Mouse (Mus musculus) cerebellum, adult 18-20 months (tissue): ENCODE results near the gene Vps41.

Source experiments
- DNase-seq, 2 experiments: peaks; one replicate each; pipeline ENCODE4 v3.0.0; 2021

Vps41 gene

GRCm38 (mm10) chr13:18717185-18717584, at the start of gene Vps41:
Gene Vps41 (plus strand): TSS chr13:18717286.
- peak; percentile 81 to 85 for DNase-seq

GRCm38 (mm10) chr13:18698518-18699065, 18.5 kb upstream of the Vps41 start:
- peak; percentile 6 to 20 for DNase-seq

GRCm38 (mm10) chr13:18711685-18712084, 5.4 kb upstream of the Vps41 start:
- no peak for DNase-seq

GRCm38 (mm10) chr13:18716707-18717106, 379 bp upstream of the Vps41 start:
- no peak for DNase-seq

- no peak for DNase-seq
These were observed 1.4 kb downstream of the Vps41 start for GRCm38 (mm10) chr13:18718461-18718860.

- no peak for DNase-seq
These were observed 13.6 kb downstream of the Vps41 start for GRCm38 (mm10) chr13:18730666-18731065.

GRCm38 (mm10) chr13:18736590-18736989, 19.5 kb downstream of the Vps41 start:
- no peak for DNase-seq

GRCm38 (mm10) chr13:18743575-18744265, 26.6 kb downstream of the Vps41 start:
- peak; percentile 31 for DNase-seq

GRCm38 (mm10) chr13:18744266-18744652, 27.2 kb downstream of the Vps41 start:
- no peak for DNase-seq

GRCm38 (mm10) chr13:18757958-18758357, 40.9 kb downstream of the Vps41 start:
- no peak for DNase-seq

- DNase-seq: no peak
These were observed 42.4 kb downstream of the Vps41 start for GRCm38 (mm10) chr13:18759361-18760056.

GRCm38 (mm10) chr13:18761452-18761851, 44.4 kb downstream of the Vps41 start:
- no peak for DNase-seq

GRCm38 (mm10) chr13:18767893-18768292, 50.8 kb downstream of the Vps41 start:
- no peak for DNase-seq

- DNase-seq: no peak
These were observed 51.4 kb downstream of the Vps41 start for GRCm38 (mm10) chr13:18768495-18768894.

GRCm38 (mm10) chr13:18773437-18774198, 56.5 kb downstream of the Vps41 start:
- no peak for DNase-seq

GRCm38 (mm10) chr13:18781250-18781649, 64.2 kb downstream of the Vps41 start:
- no peak for DNase-seq

- no peak for DNase-seq
These were observed 68.6 kb downstream of the Vps41 start for GRCm38 (mm10) chr13:18785702-18786101.

- DNase-seq: no peak
These were observed 71.0 kb downstream of the Vps41 start for GRCm38 (mm10) chr13:18788040-18788439.

- DNase-seq: no peak
These were observed 71.6 kb downstream of the Vps41 start for GRCm38 (mm10) chr13:18788689-18789088.

- no peak for DNase-seq
These were observed 72.6 kb downstream of the Vps41 start for GRCm38 (mm10) chr13:18789662-18790061.

- no peak for DNase-seq
These were observed 73.0 kb downstream of the Vps41 start for GRCm38 (mm10) chr13:18790086-18790485.

GRCm38 (mm10) chr13:18791314-18791713, 74.2 kb downstream of the Vps41 start:
- no peak for DNase-seq

- no peak for DNase-seq
These were observed 74.6 kb downstream of the Vps41 start for GRCm38 (mm10) chr13:18791724-18792123.
